Mouse (Mus musculus): ENCODE results near the gene Ubald2.
"Not testable (repeated sequence)": the region's sequence is repeated elsewhere in the genome, so short reads cannot be mapped to it uniquely, and the experiment has no call there.

Ubald2 gene

GRCm38 (mm10) chr11:116433356-116434286 lies at the start of gene Ubald2:
Gene Ubald2, plus strand, starts transcription at chr11:116434094.
- peak; percentile 99 to 100 for DNase-seq

GRCm38 (mm10) chr11:116384171-116384570 lies 49.7 kb upstream of the Ubald2 start:
- no peak for DNase-seq

- no peak for DNase-seq
Observed at GRCm38 (mm10) chr11:116385999-116386398, 47.9 kb upstream of the Ubald2 start.

GRCm38 (mm10) chr11:116387086-116388071 lies 46.5 kb upstream of the Ubald2 start:
- peak; percentile 29 to 42 for DNase-seq

GRCm38 (mm10) chr11:116388841-116389480 lies 44.9 kb upstream of the Ubald2 start:
- DNase-seq, result peak; percentile 55 to 57

- DNase-seq, result no peak
Observed at GRCm38 (mm10) chr11:116394769-116395168, 39.1 kb upstream of the Ubald2 start.

GRCm38 (mm10) chr11:116396276-116396933 lies 37.5 kb upstream of the Ubald2 start:
- peak; percentile 31 to 43 for DNase-seq

- DNase-seq, result no peak
Observed at GRCm38 (mm10) chr11:116396934-116397330, 37.0 kb upstream of the Ubald2 start.

- DNase-seq, result no peak
Observed at GRCm38 (mm10) chr11:116397517-116398347, 36.2 kb upstream of the Ubald2 start.

- DNase-seq, result no peak
Observed at GRCm38 (mm10) chr11:116398348-116398677, 35.6 kb upstream of the Ubald2 start.

- DNase-seq, result peak; percentile 26 to 32
Observed at GRCm38 (mm10) chr11:116400560-116400959, 33.3 kb upstream of the Ubald2 start.

- no peak for DNase-seq
Observed at GRCm38 (mm10) chr11:116405601-116406000, 28.3 kb upstream of the Ubald2 start.

GRCm38 (mm10) chr11:116406231-116406728 lies 27.6 kb upstream of the Ubald2 start:
- DNase-seq, result no peak

GRCm38 (mm10) chr11:116409008-116409407 lies 24.9 kb upstream of the Ubald2 start:
- peak in 1 of 2 experiments; percentile 19 for DNase-seq

- not testable (repeated sequence) for DNase-seq
Observed at GRCm38 (mm10) chr11:116410415-116410814, 23.5 kb upstream of the Ubald2 start.

GRCm38 (mm10) chr11:116411582-116411981 lies 22.3 kb upstream of the Ubald2 start:
- DNase-seq, result no peak

GRCm38 (mm10) chr11:116412028-116412827 lies 21.7 kb upstream of the Ubald2 start:
- peak in 1 of 2 experiments; percentile 47 for DNase-seq

- peak; percentile 68 to 87 for DNase-seq
Observed at GRCm38 (mm10) chr11:116412904-116413630, 20.8 kb upstream of the Ubald2 start, which contains the start of gene Rnf157. Gene Rnf157, minus strand, starts transcription at chr11:116413032.

- no peak for DNase-seq
Observed at GRCm38 (mm10) chr11:116413631-116414022, 20.3 kb upstream of the Ubald2 start.
